Mouse (Mus musculus): ENCODE data around the gene Zan.

DNA sequence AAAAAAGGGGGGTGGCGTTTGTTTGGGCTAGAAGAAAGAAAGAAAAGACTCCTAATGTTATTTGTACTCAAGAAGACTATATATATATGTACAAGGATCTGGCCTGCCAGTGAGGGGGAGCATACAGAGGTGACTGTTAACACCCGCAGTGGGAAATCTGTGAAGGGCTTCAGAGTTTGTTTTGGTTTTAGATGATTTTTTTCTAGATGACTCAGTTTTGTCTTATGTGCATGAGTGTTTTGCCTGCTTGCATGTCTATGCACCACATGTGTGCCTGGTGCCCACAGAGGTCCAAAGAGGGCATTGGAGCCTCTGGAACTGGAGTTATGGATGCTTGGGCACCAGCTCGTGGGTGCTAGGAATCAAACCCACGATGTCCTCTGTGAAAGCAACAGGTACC, 129.9 kb downstream of the Zan start:
- TF ChIP-seq POLR2A (IDR thresholded peaks at IDR 0.05; ENCODE audit: low read depth, low read length): no peak
- no peak for TF ChIP-seq CTCF (IDR thresholded peaks at IDR 0.05; ENCODE audit: extremely low read depth, insufficient read depth, insufficient read length, insufficient replicate concordance)

All from spleen, adult 2 months (tissue).